Mouse (Mus musculus) liver, embryonic 15.5 days (tissue): ENCODE data around the gene Ube2h. TPM values are rescaled to one million over a fixed set of nuclear protein-coding genes. Genes with fewer than 3 reads are reported as not detected.
"Not testable (repeated sequence)": the region's sequence is repeated elsewhere in the genome, so short reads cannot be mapped to it uniquely, and the experiment has no call there.

Experiments used
- ATAC-seq: fragments of 200-750 bp; cut with Nextera tagmentation; 2 replicates; pipeline ENCODE4 v1.8.0; 2017; ENCODE audit warnings: moderate number of reproducible peaks, mild to moderate bottlenecking, moderate library complexity; ENCODE audit not compliant: insufficient read depth
- H3K27ac ChIP-seq: fragments of 300-500 bp; sonication (generic); replicated peaks from 2 replicates; pipeline ENCODE4 v1.5.1; 2015; ENCODE audit warnings: mild to moderate bottlenecking, inconsistent platforms
- H3K27me3 ChIP-seq: fragments of 300-500 bp; sonication (generic); 2 replicates; pipeline ENCODE4 v1.6.1; 2015; ENCODE audit warnings: mild to moderate bottlenecking, inconsistent platforms
- H3K36me3 ChIP-seq: fragments of 300-500 bp; sonication (generic); replicated peaks from 2 replicates; pipeline ENCODE4 v1.6.1; 2015; ENCODE audit warnings: moderate library complexity, mild to moderate bottlenecking, inconsistent platforms
- H3K4me1 ChIP-seq: fragments of 300-500 bp; sonication (generic); replicated peaks from 2 replicates; pipeline ENCODE4 v1.6.1; 2015; ENCODE audit warnings: inconsistent platforms
- H3K4me2 ChIP-seq: fragments of 300-500 bp; sonication (generic); 2 replicates; pipeline ENCODE4 v1.6.1; 2015; ENCODE audit warnings: moderate library complexity, mild to moderate bottlenecking, inconsistent platforms
- H3K4me3 ChIP-seq: fragments of 300-500 bp; sonication (generic); replicated peaks from 2 replicates; pipeline ENCODE4 v1.5.1; 2015; ENCODE audit warnings: mild to moderate bottlenecking, inconsistent platforms
- H3K9ac ChIP-seq: fragments of 300-500 bp; sonication (generic); 2 replicates; pipeline ENCODE4 v1.6.1; 2015; ENCODE audit warnings: moderate library complexity, mild to moderate bottlenecking, inconsistent platforms
- H3K9me3 ChIP-seq: fragments of 300-500 bp; sonication (generic); replicated peaks from 2 replicates; pipeline ENCODE4 v1.6.1; 2016; ENCODE audit warnings: inconsistent platforms
- WGBS: fragments of 180-500 bp; shearing (Covaris S2); methylation state at CpG from one replicate; pipeline ENCODE4 v1.1.7; 2015; ENCODE audit warnings: mixed read lengths; ENCODE audit not compliant: insufficient replicate concordance; 5-methylcytosine and 5-hydroxymethylcytosine counted together
- polyA plus RNA-seq: library from polyadenylated mRNA; unstranded; fragments of >200 nt; fragmentation: Nextera tagmentation; extraction: Ambion mirVana; gene quantifications from 2 replicates; pipeline ENCODE4 v1.2.1, GENCODE M21; 2015

Gene Ube2h
- polyA plus RNA-seq, 1 experiment from 2014 or later = 33.8 TPM

DNA sequence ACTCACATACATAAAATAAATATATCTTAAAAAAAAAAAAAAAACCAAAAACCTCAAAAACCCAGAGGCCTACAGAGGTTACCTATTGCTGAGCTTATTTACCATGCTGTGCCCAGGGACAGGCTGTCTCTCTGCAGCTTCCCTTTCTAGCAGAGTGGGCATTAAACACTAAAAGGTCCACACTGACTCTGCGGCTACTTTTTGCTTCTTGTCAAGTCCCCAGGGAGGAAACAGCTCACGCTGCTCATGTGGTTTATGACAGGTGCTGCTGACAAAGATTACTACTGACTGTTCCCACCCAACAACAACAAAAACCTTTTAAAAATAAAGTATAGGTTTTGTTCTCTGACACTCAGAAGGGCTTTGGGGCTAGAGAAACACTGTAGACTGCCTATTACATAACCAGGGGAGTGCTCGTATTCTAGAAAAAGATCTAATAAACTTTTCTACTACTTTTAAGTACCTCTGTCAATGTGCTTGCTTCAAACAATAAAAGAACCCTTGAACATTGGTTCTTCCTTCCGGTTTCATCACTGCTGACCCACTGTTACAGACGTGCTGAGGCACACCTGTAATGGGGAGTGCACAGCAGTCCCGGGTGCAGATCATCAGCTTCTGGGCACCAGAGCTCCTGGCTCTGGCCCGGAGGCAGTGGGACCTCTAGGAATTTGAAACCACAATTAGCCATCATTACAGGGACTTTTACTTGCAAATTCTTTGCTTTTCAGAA is 77.2 kb downstream of the Ube2h start:
- 67% methylated on average over 7 of the region's 7 CpGs for WGBS
- Histone ChIP-seq H3K4me2 (no peak overlapping the region), H3K4me3 (no peak overlapping the region), H3K36me3 (peaks cover 10% of the 10 kb centered on the region; the same call in 1 of the 2 replicates), H3K27me3 (no peaks in the 10 kb centered on the region), H3K27ac (no peak overlapping the region), H3K9ac (no peak overlapping the region), H3K9me3 (no peaks in the 10 kb centered on the region), H3K4me1 (peaks cover 9% of the 10 kb centered on the region)
- no peak for ATAC-seq

DNA sequence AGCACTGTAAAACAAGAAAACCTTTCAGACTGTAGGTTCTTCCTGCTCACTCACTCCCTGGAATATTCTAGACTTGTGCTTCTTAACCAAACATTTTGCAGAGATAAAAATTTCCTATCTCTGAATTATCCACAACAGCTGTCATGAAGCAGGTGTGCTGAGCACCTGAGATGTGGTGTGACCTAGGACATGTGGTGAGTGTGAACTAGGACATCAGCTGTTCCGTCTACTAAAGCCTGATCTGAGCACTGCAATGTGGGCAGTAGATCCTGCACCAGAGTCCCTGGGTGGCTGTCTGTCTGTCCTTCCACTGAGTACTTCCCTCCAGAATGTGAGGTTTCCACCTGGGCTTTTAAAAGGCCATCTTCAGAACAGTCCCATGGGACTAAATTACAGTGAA is 79.6 kb downstream of the Ube2h start:
- no peak overlapping the region for H3K4me3 ChIP-seq
- H3K27ac ChIP-seq = no peak overlapping the region
- no peak for ATAC-seq
- no peak overlapping the region for H3K9ac ChIP-seq
- no peak overlapping the region for H3K4me2 ChIP-seq
- H3K36me3 ChIP-seq = peaks cover 30% of the 10 kb centered on the region
- no peaks in the 10 kb centered on the region for H3K9me3 ChIP-seq
- no peaks in the 10 kb centered on the region for H3K27me3 ChIP-seq
- WGBS = 74% methylated on average over 1 of the region's 1 CpGs
- peaks cover 10% of the 10 kb centered on the region for H3K4me1 ChIP-seq

DNA sequence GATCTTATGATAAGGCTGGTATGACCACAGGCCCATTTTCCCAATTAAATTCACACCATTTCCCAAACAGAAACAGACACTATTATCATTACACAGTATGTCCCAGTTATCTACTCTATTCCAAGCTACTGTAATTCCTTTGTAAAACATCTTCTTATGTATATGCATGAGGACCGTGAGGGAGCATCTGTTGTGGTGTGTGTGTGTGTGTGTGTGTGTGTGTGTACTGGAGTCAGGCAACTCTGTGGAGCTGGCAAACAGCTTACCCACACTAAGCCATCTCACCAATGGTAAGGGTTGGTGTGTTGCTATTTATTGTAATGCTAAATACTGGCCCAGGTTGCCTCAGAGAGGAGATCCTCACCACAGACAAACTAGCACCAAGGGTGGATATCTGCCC is 82.0 kb downstream of the Ube2h start:
- Histone ChIP-seq H3K36me3 (peaks cover 48% of the 10 kb centered on the region), H3K27ac (no peak overlapping the region), H3K4me3 (no peak overlapping the region), H3K9me3 (no peaks in the 10 kb centered on the region), H3K4me1 (0 out of 2 replicates have a peak, but pooled peaks cover 4% of the 10 kb centered on the region), H3K4me2 (no peak overlapping the region), H3K9ac (no peak overlapping the region), H3K27me3 (no peaks in the 10 kb centered on the region)
- WGBS = 69% methylated on average over 1 of the region's 1 CpGs
- no peak for ATAC-seq

DNA sequence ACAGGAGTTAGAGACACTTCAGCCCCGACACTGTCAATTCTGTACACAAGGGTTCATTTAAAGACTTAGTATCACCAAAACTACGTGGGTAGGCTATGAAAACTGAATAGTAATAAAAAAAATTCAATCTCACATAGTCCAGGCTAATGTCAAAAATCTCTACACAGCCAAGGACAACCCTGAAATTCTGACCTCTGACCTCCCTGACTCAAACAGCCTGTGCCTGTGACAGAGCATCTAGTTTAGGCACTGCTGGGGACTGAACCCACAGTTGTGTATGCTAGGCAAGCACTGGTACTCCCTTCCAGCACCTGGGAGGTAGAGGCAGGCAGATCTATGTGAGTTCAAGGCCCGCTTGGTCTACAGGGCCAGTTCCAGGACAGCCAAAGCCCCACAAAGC is 86.8 kb downstream of the Ube2h start:
- Histone ChIP-seq H3K27ac (no peak overlapping the region), H3K4me3 (no peak overlapping the region), H3K36me3 (peaks cover 53% of the 10 kb centered on the region), H3K4me2 (no peak overlapping the region), H3K9me3 (no peaks in the 10 kb centered on the region), H3K9ac (no peak overlapping the region), H3K4me1 (0 out of 2 replicates have a peak, but pooled peaks cover 8% of the 10 kb centered on the region), H3K27me3 (no peaks in the 10 kb centered on the region)
- ATAC-seq = no peak
- WGBS = 76% methylated on average over 3 of the region's 3 CpGs

DNA sequence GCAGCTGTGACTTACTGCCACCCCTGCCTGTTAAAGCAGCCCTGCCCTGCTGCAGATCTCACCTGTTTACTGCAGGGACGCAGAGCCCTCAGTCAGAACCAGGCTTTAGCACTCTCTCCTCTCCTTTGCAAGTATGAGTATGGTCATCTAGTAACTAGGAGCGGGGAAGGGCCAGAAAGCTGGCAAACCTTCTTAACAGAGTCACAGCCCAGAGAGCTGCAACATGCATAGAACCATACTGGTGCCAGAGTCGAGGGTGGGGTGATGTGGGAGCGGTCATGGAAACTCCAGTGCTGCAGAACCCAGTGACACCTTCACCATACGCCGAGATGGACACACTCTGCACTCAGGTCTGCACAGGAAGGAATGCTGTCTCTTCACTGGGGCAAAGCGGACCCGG is 91.9 kb downstream of the Ube2h start:
- H3K27ac ChIP-seq = no peak overlapping the region
- no peak for ATAC-seq
- H3K9me3 ChIP-seq = no peaks in the 10 kb centered on the region
- H3K36me3 ChIP-seq = peaks cover 18% of the 10 kb centered on the region
- peak overlapping the region; percentile 29; the same call in 1 of the 2 replicates for H3K4me2 ChIP-seq
- 79% methylated on average over 8 of the region's 8 CpGs for WGBS
- no peak overlapping the region for H3K4me3 ChIP-seq
- no peaks in the 10 kb centered on the region for H3K27me3 ChIP-seq
- H3K9ac ChIP-seq = no peak overlapping the region
- H3K4me1 ChIP-seq = peaks cover 26% of the 10 kb centered on the region

DNA sequence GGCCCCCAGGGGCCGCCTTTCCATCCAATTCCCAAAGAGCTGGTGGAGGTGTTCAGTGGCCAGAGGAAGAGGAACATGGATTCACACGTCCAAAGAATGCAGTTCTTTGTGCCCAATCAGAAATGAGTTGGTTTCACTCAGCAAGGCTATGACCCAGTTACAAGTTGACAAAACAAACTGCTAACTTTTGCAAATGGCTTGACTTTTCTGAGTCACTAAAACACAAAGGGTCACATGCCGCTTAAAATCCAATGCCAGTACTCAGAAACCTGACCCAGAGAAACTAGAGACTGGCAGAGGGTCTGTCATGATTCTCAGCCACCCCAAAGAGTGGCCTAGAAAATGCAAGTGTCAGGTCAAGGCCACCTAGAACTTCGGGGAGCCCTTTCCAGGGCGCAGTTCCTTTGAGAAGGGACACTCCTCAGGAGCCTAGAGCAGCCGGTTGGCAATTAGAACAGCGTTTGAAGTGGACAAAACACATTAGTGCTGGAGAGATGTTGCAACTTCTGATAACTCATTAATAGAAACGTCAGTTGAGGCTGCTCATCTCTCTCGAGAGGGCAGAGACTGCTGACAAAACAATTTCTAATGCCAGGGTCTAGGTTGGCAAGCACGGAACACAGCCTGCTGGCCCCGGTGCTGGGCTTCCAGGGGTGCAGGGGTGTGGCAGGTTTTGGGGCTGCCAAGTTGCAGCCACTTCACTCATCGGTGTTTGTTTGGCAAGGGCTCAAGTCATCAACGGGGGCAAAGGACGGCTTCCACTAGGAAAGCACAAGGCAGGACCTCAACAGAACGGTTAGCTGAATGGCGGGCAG is 92.5 kb downstream of the Ube2h start:
- H3K9ac ChIP-seq = no peak overlapping the region
- no peaks in the 10 kb centered on the region for H3K9me3 ChIP-seq
- ATAC-seq = peak; percentile 30; the same call in 1 of the 2 replicates
- H3K4me2 ChIP-seq = peak overlapping the region; percentile 29; the same call in 1 of the 2 replicates
- H3K4me1 ChIP-seq = peaks cover 26% of the 10 kb centered on the region
- 0 out of 2 replicates have a peak overlapping the region, but pooled peaks have one; percentile 8 for H3K4me3 ChIP-seq
- peaks cover 16% of the 10 kb centered on the region for H3K36me3 ChIP-seq
- 0 out of 2 replicates have a peak overlapping the region, but pooled peaks have one; percentile 2 for H3K27ac ChIP-seq
- WGBS = 68% methylated on average over 16 of the region's 16 CpGs
- H3K27me3 ChIP-seq = no peaks in the 10 kb centered on the region

DNA sequence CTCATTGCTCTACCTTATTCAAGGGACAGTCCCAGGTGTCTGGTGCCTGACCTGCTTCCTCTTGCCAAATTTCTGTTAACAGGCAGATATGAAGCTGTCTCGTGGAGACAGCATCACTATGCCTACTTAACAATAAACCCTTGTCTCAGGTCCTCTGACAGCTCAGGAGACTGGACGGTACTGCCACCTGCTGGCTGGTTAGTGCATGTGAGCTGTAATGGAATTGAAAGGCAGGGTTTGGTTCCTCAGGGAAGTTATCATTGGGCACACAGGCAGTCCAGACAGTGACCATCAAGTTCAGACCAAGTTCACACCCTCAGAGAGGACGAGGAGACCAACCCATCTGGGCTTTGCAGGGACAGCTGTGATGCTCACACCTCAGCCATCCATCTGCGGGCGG is 93.6 kb downstream of the Ube2h start:
- H3K9ac ChIP-seq = no peak overlapping the region
- H3K9me3 ChIP-seq = no peaks in the 10 kb centered on the region
- H3K4me2 ChIP-seq = no peak overlapping the region
- H3K4me3 ChIP-seq = no peak overlapping the region
- no peak overlapping the region for H3K27ac ChIP-seq
- peaks cover 16% of the 10 kb centered on the region for H3K36me3 ChIP-seq
- no peak for ATAC-seq
- WGBS = 39% methylated on average over 5 of the region's 5 CpGs
- H3K27me3 ChIP-seq = peaks cover 3% of the 10 kb centered on the region; the same call in 1 of the 2 replicates
- peaks cover 28% of the 10 kb centered on the region for H3K4me1 ChIP-seq

DNA sequence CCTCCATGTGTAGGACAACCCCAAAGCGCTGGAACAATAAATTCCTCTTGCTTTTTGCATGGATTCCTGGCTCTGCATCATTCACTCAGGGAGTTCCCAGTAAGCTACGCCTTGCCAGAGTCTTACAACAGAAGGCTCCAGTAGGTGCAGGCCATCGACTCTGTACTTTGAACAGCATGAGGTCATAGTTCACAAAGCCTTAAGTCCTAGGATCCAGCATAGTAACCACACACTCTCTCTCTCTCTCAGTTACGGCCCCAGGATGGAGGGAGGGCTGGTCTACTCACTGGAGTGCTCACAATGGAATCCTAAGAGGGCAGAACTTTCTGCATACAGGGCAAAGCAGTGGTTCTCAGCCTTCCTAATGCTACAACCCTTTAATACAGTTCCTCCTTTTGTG is 95.5 kb downstream of the Ube2h start:
- 62% methylated on average over 4 of the region's 4 CpGs for WGBS
- H3K4me3 ChIP-seq = no peak overlapping the region
- peaks cover 5% of the 10 kb centered on the region; the same call in 1 of the 2 replicates for H3K27me3 ChIP-seq
- H3K9ac ChIP-seq = no peak overlapping the region
- H3K36me3 ChIP-seq = peaks cover 7% of the 10 kb centered on the region; the same call in 1 of the 2 replicates
- no peaks in the 10 kb centered on the region for H3K9me3 ChIP-seq
- no peak overlapping the region for H3K27ac ChIP-seq
- no peak for ATAC-seq
- no peak overlapping the region for H3K4me2 ChIP-seq
- H3K4me1 ChIP-seq = peaks cover 33% of the 10 kb centered on the region

DNA sequence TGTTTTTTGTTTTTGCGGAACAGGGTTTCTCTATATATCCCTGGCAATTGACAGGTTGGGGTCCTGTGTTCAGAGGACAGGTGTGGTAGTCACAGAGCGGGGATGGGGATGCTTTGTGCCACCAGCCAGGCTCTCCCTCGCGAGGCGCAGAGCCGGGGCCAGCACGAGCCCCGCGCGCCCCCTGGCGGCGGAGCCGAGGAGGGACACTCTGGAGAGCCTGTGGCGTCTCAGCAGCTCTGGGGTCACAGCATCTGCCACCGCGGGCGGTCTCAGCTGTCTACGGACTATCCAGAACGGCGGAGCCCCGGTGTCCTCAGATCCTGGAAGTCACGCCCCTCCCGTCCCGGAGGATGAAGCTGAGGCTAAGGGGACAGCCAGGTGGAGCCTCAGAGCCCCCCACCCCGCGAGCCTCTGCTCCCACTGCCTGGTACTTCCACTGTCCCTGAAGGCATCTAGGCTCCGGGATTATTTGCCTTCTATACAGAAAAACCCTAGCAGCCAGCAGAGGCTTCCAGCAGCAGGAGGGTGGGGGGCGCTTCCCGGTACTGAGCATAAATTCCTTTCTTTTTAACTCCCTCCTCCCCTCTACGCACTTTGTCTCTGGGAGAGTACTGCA is 98.6 kb downstream of the Ube2h start:
- Histone ChIP-seq H3K36me3 (no peaks in the 10 kb centered on the region), H3K9me3 (no peaks in the 10 kb centered on the region; the same call in 1 of the 2 replicates), H3K27ac (no peak overlapping the region), H3K9ac (peak overlapping the region; percentile 23; the same call in 1 of the 2 replicates), H3K4me3 (no peak overlapping the region), H3K4me1 (peaks cover 20% of the 10 kb centered on the region), H3K27me3 (peaks cover 8% of the 10 kb centered on the region; the same call in 1 of the 2 replicates), H3K4me2 (peak overlapping the region; percentile 46)
- 5% methylated on average over 30 of the region's 30 CpGs for WGBS
- peak; percentile 56 for ATAC-seq

DNA sequence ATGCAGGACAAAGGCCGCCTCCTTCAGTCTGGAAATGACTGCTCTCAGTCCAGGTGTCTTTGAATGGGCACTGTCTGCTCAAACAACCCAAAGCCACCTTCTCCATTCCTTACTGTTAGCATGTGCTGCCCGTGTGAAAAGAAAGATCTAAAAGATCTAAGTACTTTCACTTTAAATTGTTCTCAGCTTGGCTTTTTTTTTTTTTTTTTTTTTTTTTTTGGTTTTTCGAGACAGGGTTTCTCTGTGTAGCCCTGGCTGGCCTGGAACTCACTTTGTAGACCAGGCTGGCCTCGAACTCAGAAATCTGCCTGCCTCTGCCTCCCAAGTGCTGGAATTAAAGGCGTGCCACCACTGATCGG is 99.2 kb downstream of the Ube2h start:
- not testable (repeated sequence) for ATAC-seq, H3K9ac ChIP-seq, H3K36me3 ChIP-seq, H3K27me3 ChIP-seq, H3K9me3 ChIP-seq, H3K4me3 ChIP-seq, H3K27ac ChIP-seq
- Histone ChIP-seq H3K4me2 (peak overlapping the region; percentile 46), H3K4me1 (peaks cover 19% of the 10 kb centered on the region)
- WGBS = 68% methylated on average over 5 of the region's 6 CpGs
